Mouse (Mus musculus) natural killer cell, adult 2 months (primary cell): ENCODE measurements around the gene Susd1.

Source experiments
- DNase-seq, 2 experiments: peaks; one replicate each; pipeline ENCODE4 v3.0.0; 2022; ENCODE audit warnings: low spot score in 2 of 2

The Susd1 gene

DNA sequence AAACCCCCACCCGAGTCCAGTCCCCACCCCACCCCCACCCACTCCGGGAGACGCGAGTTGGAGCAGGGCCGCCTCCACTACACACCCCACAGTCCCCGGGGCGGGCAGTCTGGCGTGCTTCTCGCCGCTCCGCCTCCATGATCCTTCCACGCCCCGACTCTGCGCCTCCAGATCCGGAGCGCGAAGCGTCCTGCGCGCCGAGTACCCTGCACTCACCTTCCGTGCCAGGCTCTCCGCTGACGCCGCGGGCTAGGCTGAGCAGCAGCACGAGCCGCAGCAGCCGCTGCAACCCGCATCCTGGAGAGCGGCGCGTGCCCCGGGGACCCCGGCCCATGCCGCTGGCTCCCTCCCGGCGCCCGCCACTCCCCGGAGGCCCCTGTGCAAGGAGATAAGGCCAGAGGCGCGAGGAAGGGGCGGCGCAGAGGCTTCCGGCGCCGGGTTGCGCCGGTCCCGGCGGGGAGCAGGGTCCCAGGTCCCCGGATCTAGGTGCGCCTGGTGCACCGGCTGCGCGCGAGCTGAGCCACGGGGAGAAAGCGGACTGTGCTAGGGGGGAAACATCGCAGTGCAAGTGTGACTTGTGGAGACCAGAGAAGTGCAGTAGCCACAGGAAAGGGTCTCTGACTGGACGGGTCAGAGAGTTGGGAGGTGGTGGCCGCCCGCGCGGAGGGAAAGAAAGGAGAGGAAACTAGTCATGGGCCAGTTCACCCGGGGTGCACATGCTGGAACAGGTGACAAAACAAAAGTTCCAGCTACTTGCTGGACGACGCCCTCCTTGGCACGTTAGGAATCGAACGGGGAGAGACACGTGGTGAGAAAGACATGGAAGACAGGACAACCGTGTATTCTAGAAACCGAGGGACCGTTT, at the start of gene Susd1:
Gene Susd1, minus strand, starts transcription at position 644 of the 865 bp plus-strand sequence.
- peak in 1 of 2 experiments; percentile 54 for DNase-seq

DNA sequence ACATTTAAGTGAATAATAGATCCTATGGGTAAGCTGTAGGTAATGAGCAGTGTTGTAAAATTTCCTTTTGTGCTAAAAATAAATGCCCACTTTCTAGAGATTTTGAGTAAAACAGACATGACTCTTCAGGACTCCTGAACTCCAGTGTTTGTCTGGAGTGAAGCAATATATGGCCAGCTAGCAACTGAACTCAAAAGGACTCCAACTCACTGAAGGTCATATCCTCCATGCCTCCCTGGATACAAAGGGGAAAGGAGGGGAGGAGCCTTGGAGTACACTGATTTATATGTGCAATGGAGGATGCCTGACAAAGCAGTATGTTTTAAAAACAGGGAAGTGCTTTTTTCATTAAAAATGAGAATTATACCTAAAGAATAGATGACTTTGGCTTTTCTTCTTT, 32.9 kb upstream of the Susd1 start:
- no peak for DNase-seq

DNA sequence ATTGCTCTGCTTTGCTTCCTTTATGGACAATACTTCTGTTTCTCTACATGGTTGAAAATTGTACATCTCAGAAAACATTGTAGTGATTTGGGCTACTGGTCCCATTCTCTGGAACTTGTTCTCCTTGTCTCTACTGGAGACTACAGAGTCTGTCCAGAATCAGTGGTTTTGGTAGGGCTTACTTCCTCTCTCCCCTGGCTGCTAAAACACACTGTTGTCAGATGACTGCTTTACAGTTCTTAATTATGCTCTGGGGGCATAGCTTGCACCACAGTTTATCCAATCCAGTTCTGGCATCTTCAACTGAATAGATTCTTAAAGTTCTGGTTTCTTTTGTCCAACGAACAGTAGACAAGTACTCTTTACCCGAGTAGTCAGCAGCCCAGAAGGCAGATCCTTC, 27.0 kb upstream of the Susd1 start:
- no peak for DNase-seq

DNA sequence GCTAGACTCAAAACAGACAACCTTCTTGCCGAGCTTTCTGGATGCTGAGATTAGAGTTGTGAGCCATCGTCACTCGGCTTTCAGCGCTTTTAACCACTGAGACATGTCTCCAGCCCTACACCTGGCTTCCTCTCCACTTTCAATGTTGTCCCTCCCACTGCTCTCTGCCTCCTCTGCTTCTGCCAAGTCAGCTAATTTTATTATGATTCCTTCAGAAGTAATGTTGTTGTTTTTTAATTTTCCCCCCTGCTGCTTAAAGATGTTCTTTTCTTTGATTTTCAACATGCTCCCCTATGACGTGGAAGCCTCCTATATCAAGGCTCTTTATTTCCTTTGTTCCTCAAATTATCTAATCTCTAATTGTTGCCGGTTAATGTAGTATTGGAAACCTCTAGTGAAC, 26.2 kb upstream of the Susd1 start:
- DNase-seq, result no peak

DNA sequence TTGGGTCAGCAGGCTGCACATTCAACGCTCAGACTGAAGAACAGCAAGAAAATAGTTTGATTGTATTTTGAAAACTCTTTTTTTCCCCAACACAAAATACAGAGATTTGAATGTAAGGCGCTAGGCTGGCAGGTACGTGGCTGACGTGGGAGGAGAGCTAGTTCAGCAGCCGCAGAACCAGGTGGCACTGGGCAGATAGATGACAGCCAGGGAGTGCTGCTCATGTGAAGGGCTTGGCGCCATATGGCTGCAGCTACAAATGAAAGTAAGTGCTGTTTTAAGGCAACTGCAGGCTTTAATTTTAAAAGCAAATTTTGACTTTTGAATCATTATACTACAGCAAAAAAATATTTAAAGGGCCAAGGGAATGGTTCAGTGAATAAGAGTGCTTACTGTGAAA, 24.1 kb upstream of the Susd1 start:
- no peak for DNase-seq

DNA sequence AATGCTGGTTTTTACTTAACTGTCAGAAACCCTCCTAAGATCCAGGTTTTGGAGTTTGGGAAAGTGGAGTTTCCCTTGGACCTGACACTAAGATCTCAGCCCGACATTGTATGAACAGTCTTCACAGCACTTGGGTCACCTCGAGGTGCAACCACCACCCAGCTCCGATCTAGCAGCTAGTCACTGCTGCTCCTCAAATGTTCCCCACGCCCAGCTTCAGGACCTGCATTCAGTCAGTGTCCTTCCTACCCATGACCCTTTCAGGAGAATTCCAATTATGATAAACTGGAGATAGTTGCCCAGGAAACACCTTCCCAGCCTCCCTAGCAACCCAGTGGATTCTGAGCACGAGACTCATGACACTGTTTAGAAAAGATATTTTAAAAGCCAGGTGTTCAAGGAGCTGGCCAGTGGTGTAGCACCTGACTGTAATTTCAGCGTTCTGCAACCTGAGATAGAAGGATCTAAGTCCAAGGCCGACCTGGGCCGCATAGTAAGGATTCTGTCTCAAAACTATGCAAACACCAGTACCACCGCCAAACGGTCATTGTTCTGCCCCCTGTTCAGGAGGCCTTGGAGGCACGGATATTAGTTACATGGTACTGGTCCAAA, 22.8 kb upstream of the Susd1 start:
- no peak for DNase-seq

DNA sequence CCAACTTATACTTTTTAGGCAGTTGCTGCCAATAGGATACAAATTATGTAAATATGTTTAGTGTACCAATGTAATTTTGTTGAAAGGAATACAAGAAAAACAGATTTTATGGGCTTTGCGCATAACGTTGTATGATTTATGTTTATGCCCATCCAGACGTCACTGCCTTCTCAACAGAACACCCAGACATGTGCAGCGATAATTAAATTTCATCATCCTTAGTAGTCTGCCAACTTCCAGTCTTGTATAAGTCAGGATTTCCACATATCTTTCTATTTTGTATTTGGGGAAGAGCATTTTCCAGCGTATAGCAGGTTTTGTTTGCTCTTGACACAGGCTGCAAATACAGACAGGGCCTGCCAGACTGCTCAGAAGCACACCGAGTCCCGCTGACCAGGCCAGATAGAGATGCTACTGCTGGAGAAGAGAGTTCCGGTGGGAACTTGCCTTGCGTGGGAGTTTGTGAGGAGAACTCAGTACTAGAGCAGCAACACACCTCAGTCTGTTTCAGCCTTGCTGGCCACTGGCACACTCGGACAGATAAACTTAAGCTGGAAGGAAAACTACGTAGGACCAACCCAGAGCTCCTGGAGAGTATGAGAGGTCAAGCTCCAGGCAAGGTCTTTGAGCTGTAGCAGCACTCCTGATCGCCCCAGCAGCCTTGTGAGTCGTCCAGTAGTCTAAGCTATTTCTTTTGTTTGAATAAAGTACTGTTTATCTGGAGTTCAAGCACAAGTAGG, 21.0 kb upstream of the Susd1 start:
- DNase-seq, result no peak

DNA sequence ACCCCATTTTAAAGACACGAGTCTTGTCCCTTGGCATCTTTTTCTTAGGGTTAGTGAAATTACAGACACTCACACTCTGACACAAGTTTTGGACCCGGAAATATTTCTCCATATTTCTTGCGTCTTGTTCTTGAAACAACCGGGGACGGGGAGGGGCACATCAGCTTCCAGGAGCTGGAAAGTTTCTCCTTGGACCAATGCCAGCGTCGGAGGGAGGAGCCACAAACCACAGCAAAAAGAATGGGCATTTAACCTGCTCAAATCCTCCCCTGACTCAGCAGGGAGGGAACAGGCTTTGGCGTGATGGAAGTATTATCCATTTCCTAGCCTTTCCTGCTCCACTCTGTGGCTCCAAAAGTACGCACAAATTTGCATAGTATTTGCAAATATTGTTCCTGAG, 19.5 kb upstream of the Susd1 start:
- DNase-seq, result no peak

DNA sequence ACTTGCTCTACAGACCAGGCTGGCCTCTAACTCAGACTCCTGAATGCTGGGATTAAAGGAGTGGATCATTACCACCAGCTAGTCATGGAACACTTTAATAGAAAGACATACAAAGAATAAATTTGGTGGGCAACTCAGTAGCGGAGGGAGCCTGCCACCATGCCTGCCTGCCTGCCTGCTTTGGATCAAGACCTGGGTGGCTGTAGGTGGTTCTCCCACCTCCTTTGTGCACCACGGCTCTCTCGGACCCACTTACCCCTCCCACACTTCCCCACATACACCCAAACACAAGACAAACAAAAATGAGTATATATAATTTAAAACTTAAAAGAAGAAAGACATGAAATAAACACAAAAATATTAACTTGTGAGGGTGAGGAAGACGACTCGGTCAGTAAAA, 18.7 kb upstream of the Susd1 start:
- DNase-seq, result no peak

DNA sequence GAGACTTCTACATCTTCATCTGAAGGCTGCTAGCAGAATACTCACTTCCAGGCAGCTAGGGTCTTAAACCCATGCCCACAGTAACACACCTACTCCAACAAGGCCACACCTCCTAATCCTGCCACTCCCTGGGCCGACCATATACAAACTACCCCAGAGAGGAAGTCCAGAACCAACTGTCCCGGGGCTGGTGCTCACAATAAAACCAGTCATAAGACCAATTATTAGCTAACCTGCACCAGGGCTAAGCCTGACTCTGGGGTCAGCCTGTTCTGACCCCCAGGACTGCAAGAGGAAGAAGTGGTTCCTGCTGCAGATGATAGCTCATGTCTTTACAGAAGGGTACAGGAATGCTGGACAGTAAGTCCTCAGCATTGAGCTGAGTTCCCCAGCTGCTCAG, 17.0 kb upstream of the Susd1 start:
- DNase-seq, result no peak

DNA sequence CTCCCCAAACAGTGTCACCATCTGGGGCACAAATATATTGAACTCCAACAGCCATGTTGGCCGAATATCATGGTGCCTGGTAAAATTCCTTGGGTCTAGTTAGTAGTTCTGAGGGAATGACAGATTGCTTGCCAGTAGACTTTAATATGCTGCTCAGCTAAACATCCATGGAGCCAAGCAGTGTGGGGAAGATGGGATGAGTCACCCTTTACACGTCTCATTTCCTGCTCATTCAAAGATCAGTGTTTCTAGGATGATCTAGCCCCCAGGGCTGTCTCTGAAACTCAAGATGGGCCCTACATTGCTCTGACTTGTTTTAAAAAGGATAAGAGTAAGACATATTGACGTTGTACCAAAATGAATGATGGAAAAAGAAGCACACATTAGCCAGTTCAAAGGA, 15.6 kb upstream of the Susd1 start:
- no peak for DNase-seq

DNA sequence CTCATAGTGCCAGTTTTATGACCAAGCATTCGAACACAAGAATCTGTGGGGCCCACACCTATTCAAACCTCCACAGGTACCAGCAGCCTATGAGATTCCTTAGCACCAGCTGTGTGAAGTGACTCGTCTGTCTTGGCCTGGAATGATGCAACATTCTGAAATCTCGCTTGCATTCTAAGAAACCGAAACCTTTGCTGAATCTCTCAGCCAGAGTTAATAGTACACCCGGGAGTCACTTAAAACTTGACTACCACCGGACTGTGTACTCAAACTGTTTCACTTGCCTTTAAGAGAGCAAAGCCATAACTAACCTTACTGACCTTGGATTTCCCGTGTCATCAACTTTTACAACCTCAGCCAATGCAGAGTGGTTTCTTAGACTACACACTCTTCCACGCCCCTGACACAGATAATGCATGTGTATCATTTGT, 14.1 kb upstream of the Susd1 start:
- DNase-seq, result no peak

DNA sequence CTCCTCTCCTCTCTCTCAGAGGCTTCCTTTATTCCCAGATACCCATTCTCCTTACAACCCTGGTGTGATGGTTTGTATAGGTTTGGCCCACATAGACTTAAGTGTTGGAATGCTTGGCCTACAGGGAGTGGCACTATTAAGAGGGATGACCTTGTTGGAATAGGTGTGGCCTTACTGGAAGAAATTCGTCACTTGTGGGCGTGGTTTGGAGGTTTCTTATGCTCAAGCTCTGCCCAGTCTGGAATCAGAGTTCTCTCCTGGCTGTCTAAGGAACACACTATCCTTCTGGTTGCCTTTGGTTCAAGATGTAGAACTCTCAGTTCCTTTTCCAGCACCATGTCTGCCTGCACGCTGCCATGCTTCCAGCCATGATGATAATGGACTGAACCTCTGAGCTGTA, 12.5 kb upstream of the Susd1 start:
- DNase-seq, result no peak

DNA sequence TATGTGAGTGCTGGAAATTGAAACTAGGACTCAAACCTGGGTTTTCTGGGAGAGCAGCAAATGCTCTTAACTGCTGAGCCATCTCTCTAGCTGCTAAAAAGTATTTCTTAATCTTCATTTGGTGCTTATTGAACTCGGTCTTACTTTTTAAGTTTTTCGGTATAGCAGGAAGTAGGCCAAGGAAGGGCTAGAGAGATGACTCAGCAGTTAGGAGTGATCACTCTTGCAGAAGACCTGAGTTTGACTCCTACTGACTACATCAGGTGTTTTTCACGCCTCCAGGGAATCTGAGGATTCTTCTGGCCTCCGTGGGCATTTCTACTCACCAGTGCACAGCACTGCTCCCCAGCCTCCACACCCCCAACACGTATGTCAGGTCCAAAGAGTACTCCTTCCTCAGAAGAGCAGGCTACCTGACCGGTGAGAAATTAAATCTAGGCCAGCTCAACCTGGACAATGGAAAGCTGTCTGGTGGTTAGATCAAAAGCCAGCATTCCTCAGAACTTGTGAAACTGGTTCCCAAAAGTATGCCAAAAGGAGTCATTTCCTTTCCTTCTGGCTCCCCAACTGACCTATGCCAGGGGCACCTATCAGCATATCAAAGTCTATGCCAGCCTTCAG, 11.9 kb upstream of the Susd1 start:
- no peak for DNase-seq

DNA sequence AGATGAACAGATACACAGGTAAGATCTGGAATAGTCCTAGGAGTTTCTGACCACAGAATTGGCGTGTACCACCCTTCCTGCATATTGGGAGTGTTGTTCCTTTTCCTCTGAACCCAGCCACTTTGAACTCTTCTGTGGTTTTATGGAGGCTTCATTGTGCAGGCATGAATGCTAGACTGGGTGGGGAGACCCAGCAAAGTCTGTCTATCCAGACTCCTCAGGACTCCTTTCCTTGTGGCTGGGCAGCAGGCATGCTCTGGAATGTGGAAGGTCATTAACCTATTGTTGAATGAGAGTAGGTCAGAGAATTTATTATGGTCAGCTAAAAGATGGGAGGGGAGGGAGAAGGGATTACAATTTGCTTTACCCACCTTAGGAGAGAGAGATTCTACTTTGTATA, 8.9 kb upstream of the Susd1 start:
- DNase-seq, result no peak

DNA sequence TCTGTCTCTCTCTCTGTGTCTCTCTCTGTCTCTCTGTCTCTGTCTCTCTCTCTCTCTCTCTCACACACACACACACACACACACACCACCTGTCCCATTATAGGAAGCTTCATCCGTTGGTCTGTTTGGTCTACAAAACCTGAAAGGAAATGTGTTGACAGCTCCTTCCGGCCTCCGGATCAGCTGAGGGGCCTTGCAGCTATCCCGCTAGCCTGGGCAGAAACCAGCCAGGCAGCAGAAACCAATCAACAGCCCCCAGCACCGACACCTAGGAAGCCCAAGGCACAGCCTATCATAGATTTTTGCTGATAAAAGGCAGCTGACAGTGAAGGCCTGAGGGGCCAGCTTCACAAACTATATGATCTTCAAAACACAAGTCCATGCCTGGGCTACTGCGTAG, 7.1 kb upstream of the Susd1 start:
- DNase-seq, result peak; percentile 41 to 53

DNA sequence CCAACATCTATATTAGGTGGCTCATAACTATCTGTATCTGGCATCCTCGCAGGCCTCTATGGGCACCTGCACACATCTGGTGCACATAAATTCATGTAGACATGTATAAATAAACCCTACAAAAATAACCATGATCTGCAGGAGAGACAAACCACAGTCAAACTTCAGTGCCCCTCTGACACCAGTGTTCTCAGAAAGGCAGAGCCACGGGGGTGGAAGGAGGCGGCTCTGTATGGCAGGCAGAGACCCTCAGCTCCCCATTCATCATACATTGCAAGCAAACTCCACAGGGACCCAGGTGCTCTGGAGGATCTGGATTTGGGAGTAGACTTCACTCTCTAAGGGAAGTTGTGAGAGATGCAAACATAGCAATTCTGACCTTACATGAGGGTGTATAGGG, 6.6 kb upstream of the Susd1 start:
- peak in 1 of 2 experiments; percentile 25 for DNase-seq

DNA sequence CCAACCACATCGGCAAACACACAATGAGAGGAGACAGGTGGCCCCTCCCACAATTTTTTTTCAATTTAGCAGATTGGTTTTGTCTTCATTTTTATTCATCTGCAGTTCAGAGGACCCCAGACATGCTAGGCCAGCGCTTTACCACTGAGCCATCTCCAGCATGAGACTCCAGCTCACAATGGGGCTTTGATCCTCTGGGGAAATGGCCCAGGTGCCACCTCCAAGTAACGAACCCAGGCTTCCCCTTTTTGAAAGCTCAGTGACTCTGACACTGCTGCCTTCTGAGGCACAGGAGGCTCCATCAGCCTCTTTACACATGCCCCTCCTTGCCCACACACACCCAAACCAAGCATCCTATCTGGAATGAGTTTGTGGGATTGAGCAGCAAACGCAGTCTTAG, 5.7 kb upstream of the Susd1 start:
- DNase-seq, result peak in 1 of 2 experiments; percentile 75

DNA sequence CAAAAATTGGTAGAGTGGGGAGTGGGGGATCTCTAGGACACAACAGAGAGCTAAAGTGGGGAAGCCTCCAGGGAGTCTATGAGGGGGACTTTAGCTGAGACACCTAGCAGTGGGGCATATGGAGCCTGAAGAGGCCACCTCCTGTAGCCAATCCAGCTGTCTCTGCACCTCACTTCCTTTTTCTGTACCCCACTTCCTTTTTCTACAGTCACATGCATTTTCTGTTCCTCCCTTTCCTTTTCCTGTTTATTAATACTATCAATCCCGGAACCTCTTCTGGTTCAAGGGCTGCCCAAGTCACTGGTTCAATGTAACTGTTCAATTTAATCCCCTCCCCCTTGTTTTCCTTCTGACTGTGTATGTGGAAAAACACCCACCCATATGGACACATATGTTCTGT, 2.8 kb upstream of the Susd1 start:
- DNase-seq, result peak in 1 of 2 experiments; percentile 56

DNA sequence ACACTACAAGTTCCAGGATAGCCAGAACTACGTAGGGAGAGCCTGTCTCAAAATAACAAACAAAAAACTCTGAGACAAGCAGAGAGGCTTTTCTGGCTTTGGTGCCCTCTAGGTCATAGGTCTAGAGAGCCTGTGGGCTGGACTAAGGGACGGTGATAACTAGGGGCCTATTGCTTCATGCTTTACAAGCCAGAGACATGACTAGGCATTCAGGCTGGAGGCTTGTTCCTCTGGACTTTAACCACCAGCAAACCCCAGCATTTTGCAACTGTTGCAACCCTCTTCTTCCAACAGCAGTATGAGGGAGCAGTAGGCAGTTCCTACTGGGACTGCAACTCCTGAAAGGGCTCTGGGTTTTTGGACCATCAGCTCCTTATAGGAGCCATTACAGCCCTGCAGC, 1.5 kb upstream of the Susd1 start:
- DNase-seq, result peak in 1 of 2 experiments; percentile 7

DNA sequence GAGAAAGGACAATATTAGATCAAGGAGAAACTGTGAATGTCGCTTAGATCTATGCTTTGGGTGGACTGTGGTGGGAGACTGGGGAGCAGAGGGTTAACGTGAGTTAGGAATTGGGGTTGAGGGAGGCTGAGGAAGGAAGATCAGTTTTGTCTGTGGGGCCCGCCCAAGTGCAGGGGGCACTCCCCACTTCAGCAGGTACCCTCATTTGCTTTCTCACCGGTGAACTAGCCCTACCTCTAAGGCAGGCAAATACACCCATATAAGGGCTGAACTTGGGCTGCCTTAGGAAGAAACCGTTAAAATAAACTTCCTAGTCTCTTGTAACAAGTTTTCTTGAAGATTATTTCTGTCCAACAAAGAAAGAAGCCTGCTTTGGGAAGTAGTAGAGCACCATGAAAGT, 608 bp upstream of the Susd1 start:
- no peak for DNase-seq

DNA sequence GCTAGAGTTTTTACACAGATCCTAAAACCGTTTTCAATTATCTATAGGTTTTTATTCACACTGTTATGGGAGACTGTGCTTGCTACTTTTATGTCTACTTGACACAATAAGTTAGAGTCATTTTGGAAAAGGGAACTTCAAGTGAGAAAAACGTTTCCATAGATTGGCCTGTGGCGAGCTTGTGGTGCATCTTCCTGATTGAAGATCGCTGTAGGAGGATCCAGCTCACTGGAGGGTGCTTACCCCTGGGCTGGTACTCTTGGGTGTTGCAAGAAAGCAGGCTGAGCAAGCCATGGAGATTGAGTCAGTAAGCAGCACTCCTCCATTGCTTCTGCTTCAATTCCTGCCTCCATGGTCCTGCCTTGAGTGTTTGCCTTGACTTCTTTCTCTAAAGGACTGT, 2.5 kb downstream of the Susd1 start:
- DNase-seq, result peak in 1 of 2 experiments; percentile 24
